Mouse (Mus musculus) testis, adult 2 months (tissue): ENCODE results near the gene Bfsp2.

Experiments used
- CTCF ChIP-seq: fragments of 200-500 bp; IDR thresholded peaks from 2 replicates; pipeline ENCODE4 v1.5.1; 2012; ENCODE audit warnings: low read depth, mild to moderate bottlenecking, inconsistent platforms, low read length, moderate library complexity; ENCODE audit not compliant: control insufficient read depth, insufficient read depth, insufficient replicate concordance
- POLR2A ChIP-seq: fragments of 200-500 bp; IDR thresholded peaks from 2 replicates; pipeline ENCODE4 v1.6.1; 2012; ENCODE audit warnings: low read depth, mild to moderate bottlenecking, inconsistent platforms, low read length, moderate library complexity; ENCODE audit not compliant: control insufficient read depth

DNA sequence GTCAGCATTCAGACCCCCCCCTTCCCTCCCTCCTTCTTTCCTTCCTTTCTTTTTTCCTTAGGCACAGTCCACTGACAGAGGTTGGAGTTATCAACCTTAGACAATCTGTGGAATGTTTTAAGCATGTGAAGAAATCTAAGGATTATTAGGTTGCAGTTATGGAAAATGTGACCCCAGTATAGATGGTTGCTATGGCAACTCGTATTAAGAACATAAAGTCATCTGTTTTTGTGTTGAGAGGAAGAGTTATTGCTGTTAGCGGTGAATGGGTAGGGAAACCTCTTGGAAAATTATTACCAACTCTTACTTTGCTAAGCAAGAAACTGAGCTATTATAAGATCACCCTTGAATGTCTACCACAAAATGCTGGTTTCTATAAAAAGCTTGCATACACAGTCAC is 71.1 kb downstream of the Bfsp2 start:
- no peak for TF ChIP-seq CTCF
- TF ChIP-seq POLR2A = no peak
